Mouse (Mus musculus) R1 (cell line): ENCODE measurements at regions not wholly inside any gene's neighbourhood (a gene's known extent, or its start where the extent isn't known, plus 50 kb on each side); places are given as distances from the start of the nearest gene placed in this dataset.

Experiments used
- DNase-seq: peaks from one replicate; pipeline ENCODE4 v3.0.0-alpha.2; 2018; ENCODE audit warnings: low read depth, low spot score

- DNase-seq = no peak
These were observed 116.9 kb downstream of the Wif1 start for GRCm38 (mm10) chr10:121150668-121151067.

- DNase-seq = no peak
These were observed 119.9 kb downstream of the Wif1 start for GRCm38 (mm10) chr10:121153625-121154024.

GRCm38 (mm10) chr10:121160499-121160898 lies 126.7 kb downstream of the Wif1 start:
- DNase-seq = no peak

GRCm38 (mm10) chr10:121161201-121161600 lies 127.4 kb downstream of the Wif1 start:
- no peak for DNase-seq

GRCm38 (mm10) chr10:121174022-121174421 lies 140.3 kb downstream of the Wif1 start:
- peak; percentile 41 for DNase-seq

DNA sequence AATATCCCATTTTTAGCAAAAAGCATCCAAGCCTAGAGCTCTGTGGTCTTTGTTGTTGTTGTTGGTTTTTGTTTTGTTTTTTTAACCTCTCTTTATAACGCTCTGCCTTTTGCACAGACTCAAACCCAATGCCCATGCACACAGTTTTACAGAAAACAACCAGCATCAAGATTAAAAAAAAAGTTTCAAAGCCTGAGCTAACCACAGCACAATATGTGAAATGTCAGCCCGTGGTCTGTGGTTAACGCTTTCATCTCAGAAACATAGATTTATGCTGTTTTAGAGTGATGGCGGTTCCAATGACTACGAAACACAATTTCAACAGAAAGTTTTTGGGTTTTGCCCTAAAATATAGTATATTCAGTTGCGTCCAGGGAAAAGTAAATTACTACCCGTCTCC lies 155.4 kb downstream of the Wif1 start:
- no peak for DNase-seq

GRCm38 (mm10) chr10:121199236-121199635 lies 151.8 kb downstream of the Tbc1d30 start:
- no peak for DNase-seq

DNA sequence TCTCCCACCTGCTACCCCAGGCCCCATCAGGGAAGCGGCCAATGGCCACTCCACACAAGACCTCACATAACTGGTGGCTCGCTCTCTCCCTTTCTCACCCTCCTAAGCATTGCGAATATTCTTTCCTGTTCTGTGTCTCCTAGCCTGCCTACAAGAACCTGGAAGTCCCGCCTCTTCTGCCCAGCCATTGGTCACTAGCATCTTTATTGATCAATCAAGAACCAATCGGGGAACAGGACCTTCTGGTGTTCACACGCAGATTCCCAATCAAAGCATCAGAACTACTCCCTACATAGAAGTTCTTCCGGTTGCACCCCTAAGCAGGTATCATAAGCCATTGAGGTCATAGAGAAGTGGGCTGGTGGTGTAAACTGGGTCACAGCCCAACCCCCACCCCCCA lies 148.5 kb downstream of the Tbc1d30 start:
- peak; percentile 67 for DNase-seq

GRCm38 (mm10) chr10:121205551-121205950 lies 145.5 kb downstream of the Tbc1d30 start:
- DNase-seq = no peak

DNA sequence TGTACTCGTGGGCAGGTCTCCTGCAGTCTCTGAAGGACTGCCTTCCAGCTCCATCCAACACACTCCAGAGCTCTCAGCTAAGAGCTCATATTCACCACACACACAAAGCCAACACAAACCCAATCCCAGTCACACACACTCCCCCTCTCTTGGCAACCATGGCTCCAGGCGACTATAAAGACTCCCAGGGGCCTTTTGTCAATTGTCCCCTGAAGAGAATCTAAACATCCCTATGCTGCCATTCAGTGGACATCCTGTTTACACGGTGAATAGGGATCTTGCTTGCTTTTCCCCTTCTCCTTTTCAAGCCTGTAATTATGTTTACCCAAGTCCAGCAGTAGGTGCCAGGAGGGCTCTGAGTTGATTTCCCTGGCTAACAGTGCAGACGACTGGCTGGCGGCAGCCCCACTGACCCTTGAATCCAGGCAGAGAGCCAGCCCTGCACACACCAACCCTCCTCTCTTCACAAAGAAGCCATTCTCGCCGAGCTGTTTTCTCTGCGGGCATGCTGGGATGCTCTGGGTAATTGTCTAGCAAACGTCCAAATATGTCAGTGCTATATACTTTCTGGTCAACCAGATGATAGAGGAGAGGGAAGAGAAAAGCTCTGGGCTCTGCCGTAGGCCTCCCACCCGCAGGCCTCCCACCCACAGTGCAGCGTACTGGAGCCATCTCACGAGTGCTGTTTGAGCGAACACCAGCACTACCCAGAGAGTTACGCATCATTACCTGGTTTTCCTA lies 144.9 kb downstream of the Tbc1d30 start:
- DNase-seq = no peak

- no peak for DNase-seq
These were observed 144.4 kb downstream of the Tbc1d30 start for GRCm38 (mm10) chr10:121206743-121207039.
